Mouse (Mus musculus): ENCODE data around the gene Cradd.

- TF ChIP-seq MYOD1 (IDR thresholded peaks at IDR 0.05; ENCODE audit: control insufficient read depth in 1 of 3, insufficient read length in 2 of 3, low read depth in 2 of 3): no peak
- no peak for TF ChIP-seq USF1 (IDR thresholded peaks at IDR 0.05; ENCODE audit: low read depth)
- no peak for TF ChIP-seq MAX (IDR thresholded peaks at IDR 0.05; ENCODE audit: low read depth)
- TF ChIP-seq TCF12 (IDR thresholded peaks at IDR 0.05; ENCODE audit: insufficient read depth, poor library complexity, severe bottlenecking): no peak
- no peak for TF ChIP-seq POLR2AphosphoS2 (IDR thresholded peaks at IDR 0.05; ENCODE audit: insufficient read length, low read depth)
- TF ChIP-seq POLR2A (IDR thresholded peaks at IDR 0.05; ENCODE audit: insufficient read length, low read depth): no peak
- no peak for TF ChIP-seq TCF3 (IDR thresholded peaks at IDR 0.05; ENCODE audit: insufficient read length, low read depth)
- TF ChIP-seq E2F4 (IDR thresholded peaks at IDR 0.05; ENCODE audit: insufficient read depth): no peak
- no peak for TF ChIP-seq SRF (IDR thresholded peaks at IDR 0.05; ENCODE audit: control insufficient read depth, insufficient read length, low read depth)
- no peak for TF ChIP-seq REST (IDR thresholded peaks at IDR 0.05; ENCODE audit: insufficient read depth, insufficient read length)
These were observed 78.3 kb downstream of the Cradd start for GRCm38 (mm10) chr10:95245680-95245982.
